ENCODE assay signal across 24 mouse cellular contexts in the genomic region with DNA sequence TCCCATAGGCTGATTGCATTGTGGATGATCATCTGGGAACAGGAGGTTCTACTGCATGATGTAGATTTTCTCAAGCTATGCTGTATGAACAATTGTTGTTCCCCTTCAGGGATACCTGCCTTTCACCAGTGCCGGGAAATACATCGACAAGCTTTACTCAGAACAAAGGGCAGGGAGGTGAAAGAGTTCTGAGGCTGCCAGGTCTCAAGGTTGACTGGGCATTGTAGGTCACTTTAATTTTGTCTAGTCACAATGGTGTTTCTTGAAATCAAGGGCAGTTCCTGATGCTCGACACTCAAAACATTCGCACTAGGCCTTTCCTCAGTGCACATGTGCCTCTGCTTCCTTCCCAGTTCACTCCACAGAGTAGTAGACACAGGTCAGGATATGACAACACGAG. TPM values are rescaled to one million over a fixed set of nuclear protein-coding genes. Genes with fewer than 3 reads are reported as not detected.
DNase-seq lines count a peak whose midpoint lies in the region; ATAC-seq lines count a peak whose summit lies in the region.
"Had no signal": no experiment of that assay in that cellular context is flagged by ENCODE, and none has a peak within 500 bp of the region (broad histone marks: within the 10 kb centered on the region; RNA-seq: fewer than 3 reads in every experiment).

No protein-coding gene starts in this region.

- intact Hi-C loops in heart, postnatal 25 days (cut with DNase I) = no loop called here

- no peak overlapping the region for H3K4me2 ChIP-seq in forebrain, embryonic 13.5 days
- H3K4me2 ChIP-seq: heart, embryonic 12.5 days; heart, embryonic 15.5 days; hindbrain, embryonic 13.5 days had no signal

- DNase-seq in heart, adult 11 months = peak; percentile 61
- no peak for DNase-seq in heart, postnatal 25 days (ENCODE audit: low spot score)
- peak; percentile 40 for DNase-seq in kidney, adult 11 months
- no peak for DNase-seq in kidney, adult 18-20 months
- DNase-seq in kidney, postnatal 36 days = peak; percentile 47 to 52
- DNase-seq in kidney, postnatal 4 days = no peak
- peak; percentile 35 for DNase-seq in ZHBTc4 (ENCODE audit: low read depth, low spot score)
- DNase-seq: adrenal gland, postnatal 10 days; adrenal gland, postnatal 36 days; cerebellum, adult 18-20 months; cerebellum, adult 9-10 months; cerebellum, postnatal 14 days; forebrain, postnatal 0 days; gastrocnemius, adult 2 months; gastrocnemius, postnatal 25 days; heart, postnatal 36 days had no signal

- no peak overlapping the region for H3K9ac ChIP-seq in forebrain, embryonic 13.5 days
- H3K9ac ChIP-seq: forebrain, postnatal 0 days; heart, embryonic 12.5 days; heart, embryonic 15.5 days; hindbrain, embryonic 13.5 days had no signal

- H3K9me3 ChIP-seq in forebrain, embryonic 13.5 days (replicated peaks) = no peaks in the 10 kb centered on the region
- H3K9me3 ChIP-seq: forebrain, embryonic 10.5 days; heart, embryonic 12.5 days; heart, embryonic 15.5 days; hindbrain, embryonic 10.5 days; hindbrain, embryonic 13.5 days had no signal

- no peak overlapping the region for H3K4me3 ChIP-seq in forebrain, embryonic 13.5 days
- H3K4me3 ChIP-seq: forebrain, embryonic 10.5 days; gastrocnemius, adult 2 months; heart, embryonic 12.5 days; heart, embryonic 15.5 days; hindbrain, embryonic 10.5 days; hindbrain, embryonic 13.5 days had no signal

- no peaks in the 10 kb centered on the region for H3K27me3 ChIP-seq in forebrain, embryonic 13.5 days
- H3K27me3 ChIP-seq: heart, embryonic 12.5 days; heart, embryonic 15.5 days; hindbrain, embryonic 13.5 days had no signal

- no peaks in the 10 kb centered on the region for H3K36me3 ChIP-seq in forebrain, embryonic 13.5 days (ENCODE audit: poor library complexity, severe bottlenecking)
- H3K36me3 ChIP-seq: forebrain, embryonic 10.5 days; heart, embryonic 12.5 days; heart, embryonic 15.5 days; hindbrain, embryonic 10.5 days; hindbrain, embryonic 13.5 days had no signal

- no peak for ATAC-seq in forebrain, embryonic 13.5 days
- ATAC-seq: forebrain, embryonic 14.5 days; forebrain, postnatal 0 days; hindbrain, embryonic 16.5 days had no signal

- H3K4me1 ChIP-seq in forebrain, embryonic 13.5 days = peaks cover 7% of the 10 kb centered on the region

- no peak overlapping the region for H3K27ac ChIP-seq in forebrain, embryonic 13.5 days
- H3K27ac ChIP-seq: forebrain, embryonic 10.5 days; gastrocnemius, adult 2 months; heart, embryonic 15.5 days; hindbrain, embryonic 10.5 days; hindbrain, embryonic 13.5 days had no signal

- 80% methylated on average over 5 of the region's 5 CpGs for WGBS in forebrain, embryonic 13.5 days

RNA-seq across cellular contexts. Expression of a gene that starts 15.9 kb away (rescaled TPM):
- 10 to 100 TPM; 13.8 to 14.6 TPM for total RNA-seq in heart, postnatal 25 days (2021)
- 12.4 and 14.0 TPM in 2 replicates for polyA plus RNA-seq in forebrain, embryonic 13.5 days (2015; fragmentation: Nextera tagmentation; extraction: Ambion mirVana)

Comparison
In these comparisons a context has a peak if more than half of its experiments do, and no peak if none do; other contexts are left out.
1. DNase-seq: peak in heart, adult 11 months (single experiment), kidney, adult 11 months (single experiment), kidney, postnatal 36 days (2 of 2) and ZHBTc4 (single experiment); none in heart, postnatal 25 days (single experiment), kidney, adult 18-20 months (single experiment) and kidney, postnatal 4 days (0 of 2).